Mouse (Mus musculus) gastrocnemius, postnatal 4 days (tissue): Measurements from ENCODE around the gene Stk32c. TPM values are rescaled to one million over a fixed set of nuclear protein-coding genes. Genes with fewer than 3 reads are reported as not detected.
A peak's percentile ranks its signal among the peaks of the same experiment; 100 is the strongest.

Source experiments
- DNase-seq, 2 experiments: peaks; one replicate each; pipeline ENCODE4 v3.0.0; 2021 to 2022; ENCODE audit warnings: low spot score in 2 of 2, mixed read lengths in 2 of 2
- total RNA-seq, 2 experiments: library from RNA; stranded (reverse); gene quantifications; 2 replicates each; pipeline ENCODE4 v1.2.3; 2021

Gene Stk32c
- total RNA-seq, 2 experiments from 2014 or later: 1.6 to 1.7 TPM

GRCm38 (mm10) chr7:139149373-139149772 lies 63.7 kb downstream of the Stk32c start:
- no peak for DNase-seq

- no peak for DNase-seq
Measured at GRCm38 (mm10) chr7:139147360-139147759, 65.7 kb downstream of the Stk32c start.

- DNase-seq: no peak
Measured at GRCm38 (mm10) chr7:139145891-139146290, 67.2 kb downstream of the Stk32c start.

- DNase-seq: no peak
Measured at GRCm38 (mm10) chr7:139143785-139144184, 69.3 kb downstream of the Stk32c start.

- no peak for DNase-seq
Measured at GRCm38 (mm10) chr7:139139921-139140461, 73.1 kb downstream of the Stk32c start.

- no peak for DNase-seq
Measured at GRCm38 (mm10) chr7:139136906-139137491, 76.1 kb downstream of the Stk32c start.

- DNase-seq: no peak
Measured at GRCm38 (mm10) chr7:139135236-139135635, 77.9 kb downstream of the Stk32c start.

- peak in 1 of 2 experiments; percentile 47 for DNase-seq
Measured at GRCm38 (mm10) chr7:139133446-139133845, 79.7 kb downstream of the Stk32c start.

- no peak for DNase-seq
Measured at GRCm38 (mm10) chr7:139131538-139131937, 81.6 kb downstream of the Stk32c start.

GRCm38 (mm10) chr7:139130361-139130760 lies 82.7 kb downstream of the Stk32c start:
- no peak for DNase-seq

GRCm38 (mm10) chr7:139128994-139129393 lies 84.1 kb downstream of the Stk32c start:
- DNase-seq: no peak

GRCm38 (mm10) chr7:139126549-139126948 lies 86.6 kb downstream of the Stk32c start:
- DNase-seq: no peak

- no peak for DNase-seq
Measured at GRCm38 (mm10) chr7:139125881-139126280, 87.2 kb downstream of the Stk32c start.

GRCm38 (mm10) chr7:139119775-139120153 lies 93.3 kb downstream of the Stk32c start:
- no peak for DNase-seq

GRCm38 (mm10) chr7:139119152-139119774 lies 93.8 kb downstream of the Stk32c start:
- peak; percentile 56 to 69 for DNase-seq

- no peak for DNase-seq
Measured at GRCm38 (mm10) chr7:139107908-139108650, 105.0 kb downstream of the Stk32c start.

GRCm38 (mm10) chr7:139105705-139106104 lies 107.4 kb downstream of the Stk32c start:
- DNase-seq: no peak

GRCm38 (mm10) chr7:139105076-139105475 lies 108.0 kb downstream of the Stk32c start:
- no peak for DNase-seq

GRCm38 (mm10) chr7:139103960-139104381 lies 109.1 kb downstream of the Stk32c start:
- no peak for DNase-seq

GRCm38 (mm10) chr7:139101826-139102225 lies 111.3 kb downstream of the Stk32c start:
- DNase-seq: no peak

- no peak for DNase-seq
Measured at GRCm38 (mm10) chr7:139101286-139101804, 111.8 kb downstream of the Stk32c start.
